Mouse (Mus musculus) midbrain, embryonic 15.5 days (tissue): ENCODE data around the gene Sart1. TPM values are rescaled to one million over a fixed set of nuclear protein-coding genes. Genes with fewer than 3 reads are reported as not detected.
A peak's percentile ranks its signal among the peaks of the same experiment; 100 is the strongest.

Experiments
- ATAC-seq: fragments of 200-750 bp; cut with Nextera tagmentation; replicated peaks from 2 replicates; pipeline ENCODE4 v1.8.0; 2017; ENCODE audit warnings: moderate TSS enrichment
- H3K27ac ChIP-seq: fragments of 300-500 bp; sonication (generic); 2 replicates; pipeline ENCODE4 v1.5.1; 2015; ENCODE audit warnings: mild to moderate bottlenecking, inconsistent platforms
- H3K27me3 ChIP-seq: fragments of 300-500 bp; sonication (generic); replicated peaks from 2 replicates; pipeline ENCODE4 v1.6.1; 2015; ENCODE audit warnings: inconsistent platforms
- H3K36me3 ChIP-seq: fragments of 300-500 bp; sonication (generic); replicated peaks from 2 replicates; pipeline ENCODE4 v1.6.1; 2015; ENCODE audit warnings: inconsistent platforms
- H3K4me1 ChIP-seq: fragments of 300-500 bp; sonication (generic); 2 replicates; pipeline ENCODE4 v1.6.1; 2015; ENCODE audit warnings: inconsistent platforms
- H3K4me2 ChIP-seq: fragments of 300-500 bp; sonication (generic); 2 replicates; pipeline ENCODE4 v1.6.1; 2015; ENCODE audit warnings: inconsistent platforms, mild to moderate bottlenecking, moderate library complexity
- H3K4me3 ChIP-seq: fragments of 300-500 bp; sonication (generic); 2 replicates; pipeline ENCODE4 v1.5.1; 2015; ENCODE audit warnings: mild to moderate bottlenecking, inconsistent platforms
- H3K9ac ChIP-seq: fragments of 300-500 bp; sonication (generic); 2 replicates; pipeline ENCODE4 v1.6.1; 2015; ENCODE audit warnings: mild to moderate bottlenecking, inconsistent platforms
- H3K9me3 ChIP-seq: fragments of 300-500 bp; sonication (generic); 2 replicates; pipeline ENCODE4 v1.6.1; 2016; ENCODE audit warnings: inconsistent platforms
- WGBS: fragments of 180-500 bp; shearing (Covaris S2); methylation state at CpG from one replicate; pipeline ENCODE4 v1.1.7; 2015; ENCODE audit warnings: mixed read lengths; 5-methylcytosine and 5-hydroxymethylcytosine counted together
- polyA plus RNA-seq: library from polyadenylated mRNA; unstranded; fragments of >200 nt; fragmentation: Nextera tagmentation; extraction: Ambion mirVana; gene quantifications from 2 replicates; pipeline ENCODE4 v1.2.1, GENCODE M21; 2015

Sart1 gene
- polyA plus RNA-seq, 1 experiment from 2014 or later = 77.3 TPM

GRCm38 (mm10) chr19:5390416-5390815 is 1.9 kb upstream of the Sart1 start:
- H3K27ac ChIP-seq = no peak overlapping the region
- H3K4me2 ChIP-seq = no peak overlapping the region; the same call in 1 of the 2 replicates
- H3K9ac ChIP-seq = no peak overlapping the region
- peaks cover 34% of the 10 kb centered on the region for H3K4me1 ChIP-seq
- peaks cover 3% of the 10 kb centered on the region; the same call in 1 of the 2 replicates for H3K36me3 ChIP-seq
- no peaks in the 10 kb centered on the region for H3K9me3 ChIP-seq
- 90% methylated on average over 8 of the region's 8 CpGs for WGBS
- H3K4me3 ChIP-seq = no peak overlapping the region
- H3K27me3 ChIP-seq = no peaks in the 10 kb centered on the region
- no peak for ATAC-seq

- Histone ChIP-seq H3K27ac (no peak overlapping the region), H3K36me3 (peaks cover 8% of the 10 kb centered on the region; the same call in 1 of the 2 replicates), H3K4me3 (peak overlapping the region; percentile 99), H3K27me3 (no peaks in the 10 kb centered on the region), H3K9ac (no peak overlapping the region), H3K4me2 (peak overlapping the region; percentile 93), H3K4me1 (peaks cover 34% of the 10 kb centered on the region), H3K9me3 (no peaks in the 10 kb centered on the region)
- no peak for ATAC-seq
- 62% methylated on average over 12 of the region's 12 CpGs for WGBS
These were observed 1.1 kb upstream of the Sart1 start for GRCm38 (mm10) chr19:5389647-5390046.

GRCm38 (mm10) chr19:5388011-5388441 is 477 bp downstream of the Sart1 start:
- Histone ChIP-seq H3K9ac (peak overlapping the region; percentile 97), H3K4me3 (peak overlapping the region; percentile 99), H3K9me3 (no peaks in the 10 kb centered on the region), H3K4me1 (peaks cover 34% of the 10 kb centered on the region), H3K27ac (peak overlapping the region; percentile 87), H3K27me3 (no peaks in the 10 kb centered on the region), H3K36me3 (peaks cover 23% of the 10 kb centered on the region), H3K4me2 (peak overlapping the region; percentile 93)
- peak; percentile 56 for ATAC-seq
- under 1% methylated on average over 43 of the region's 43 CpGs for WGBS

GRCm38 (mm10) chr19:5384715-5385114 is 3.8 kb downstream of the Sart1 start:
- Histone ChIP-seq H3K4me1 (peaks cover 25% of the 10 kb centered on the region), H3K9ac (no peak overlapping the region), H3K36me3 (peaks cover 53% of the 10 kb centered on the region), H3K9me3 (no peaks in the 10 kb centered on the region), H3K27me3 (no peaks in the 10 kb centered on the region), H3K27ac (no peak overlapping the region), H3K4me2 (no peak overlapping the region), H3K4me3 (no peak overlapping the region)
- ATAC-seq = no peak
- 96% methylated on average over 8 of the region's 8 CpGs for WGBS

GRCm38 (mm10) chr19:5383326-5383725 is 5.2 kb downstream of the Sart1 start:
- Histone ChIP-seq H3K9ac (no peak overlapping the region), H3K27me3 (no peaks in the 10 kb centered on the region), H3K36me3 (peaks cover 66% of the 10 kb centered on the region), H3K4me1 (peaks cover 18% of the 10 kb centered on the region), H3K4me2 (no peak overlapping the region), H3K27ac (no peak overlapping the region), H3K4me3 (no peak overlapping the region), H3K9me3 (no peaks in the 10 kb centered on the region)
- 95% methylated on average over 12 of the region's 12 CpGs for WGBS
- no peak for ATAC-seq

GRCm38 (mm10) chr19:5377446-5377845 is 11.1 kb downstream of the Sart1 start:
- peaks cover 58% of the 10 kb centered on the region for H3K36me3 ChIP-seq
- ATAC-seq = no peak

GRCm38 (mm10) chr19:5374748-5375147 is 13.8 kb downstream of the Sart1 start:
- WGBS = 84% methylated on average over 4 of the region's 4 CpGs

More at GRCm38 (mm10) chr19:5377446-5377845, 11.1 kb downstream of the Sart1 start:
- no peaks in the 10 kb centered on the region for H3K4me1 ChIP-seq
- WGBS = 95% methylated on average over 1 of the region's 1 CpGs
- no peak overlapping the region for H3K4me2 ChIP-seq
- no peaks in the 10 kb centered on the region for H3K27me3 ChIP-seq
- H3K9me3 ChIP-seq = no peaks in the 10 kb centered on the region
- H3K9ac ChIP-seq = no peak overlapping the region
- no peak overlapping the region for H3K27ac ChIP-seq
- no peak overlapping the region for H3K4me3 ChIP-seq

GRCm38 (mm10) chr19:5374177-5374576 is 14.3 kb downstream of the Sart1 start:
- H3K4me3 ChIP-seq = no peak overlapping the region
- ATAC-seq = no peak
- WGBS = 82% methylated on average over 4 of the region's 4 CpGs

More at GRCm38 (mm10) chr19:5374748-5375147, 13.8 kb downstream of the Sart1 start:
- Histone ChIP-seq H3K36me3 (peaks cover 53% of the 10 kb centered on the region), H3K4me1 (no peaks in the 10 kb centered on the region), H3K9ac (no peak overlapping the region), H3K27me3 (no peaks in the 10 kb centered on the region), H3K4me3 (no peak overlapping the region), H3K9me3 (no peaks in the 10 kb centered on the region), H3K4me2 (no peak overlapping the region), H3K27ac (no peak overlapping the region)
- ATAC-seq = no peak

GRCm38 (mm10) chr19:5372724-5373123 is 15.8 kb downstream of the Sart1 start:
- WGBS = 93% methylated on average over 7 of the region's 7 CpGs
- no peak overlapping the region for H3K4me2 ChIP-seq
- ATAC-seq = no peak

More at GRCm38 (mm10) chr19:5374177-5374576, 14.3 kb downstream of the Sart1 start:
- H3K36me3 ChIP-seq = peaks cover 53% of the 10 kb centered on the region
- H3K9ac ChIP-seq = no peak overlapping the region
- H3K4me1 ChIP-seq = no peaks in the 10 kb centered on the region
- no peaks in the 10 kb centered on the region for H3K9me3 ChIP-seq
- H3K27me3 ChIP-seq = no peaks in the 10 kb centered on the region
- no peak overlapping the region for H3K27ac ChIP-seq
- H3K4me2 ChIP-seq = no peak overlapping the region

GRCm38 (mm10) chr19:5370932-5371331 is 17.6 kb downstream of the Sart1 start:
- H3K4me1 ChIP-seq = peaks cover 15% of the 10 kb centered on the region
- H3K27me3 ChIP-seq = no peaks in the 10 kb centered on the region
- no peak overlapping the region for H3K4me2 ChIP-seq
- no peak overlapping the region for H3K27ac ChIP-seq
- H3K9me3 ChIP-seq = no peaks in the 10 kb centered on the region
- 82% methylated on average over 3 of the region's 3 CpGs for WGBS
- H3K9ac ChIP-seq = no peak overlapping the region
- no peak for ATAC-seq
- H3K4me3 ChIP-seq = no peak overlapping the region
- peaks cover 43% of the 10 kb centered on the region for H3K36me3 ChIP-seq

More at GRCm38 (mm10) chr19:5372724-5373123, 15.8 kb downstream of the Sart1 start:
- peaks cover 50% of the 10 kb centered on the region for H3K36me3 ChIP-seq
- H3K27me3 ChIP-seq = no peaks in the 10 kb centered on the region
- H3K9me3 ChIP-seq = no peaks in the 10 kb centered on the region
- peaks cover 9% of the 10 kb centered on the region for H3K4me1 ChIP-seq
- no peak overlapping the region for H3K4me3 ChIP-seq
- H3K9ac ChIP-seq = no peak overlapping the region
- H3K27ac ChIP-seq = no peak overlapping the region

GRCm38 (mm10) chr19:5367455-5367854 is 21.0 kb downstream of the Sart1 start:
- Histone ChIP-seq H3K27me3 (no peaks in the 10 kb centered on the region), H3K4me2 (peak overlapping the region; percentile 90), H3K9ac (peak overlapping the region; percentile 64), H3K9me3 (no peaks in the 10 kb centered on the region), H3K4me1 (peaks cover 26% of the 10 kb centered on the region), H3K36me3 (peaks cover 41% of the 10 kb centered on the region), H3K4me3 (peak overlapping the region; percentile 87), H3K27ac (peak overlapping the region; percentile 93; the same call in 1 of the 2 replicates)
- 10% methylated on average over 11 of the region's 11 CpGs for WGBS
- ATAC-seq = no peak

GRCm38 (mm10) chr19:5367053-5367359 is 21.5 kb downstream of the Sart1 start, which contains the start of gene Banf1:
TSS of gene Banf1 (minus strand) at chr19:5367168.
- peaks cover 26% of the 10 kb centered on the region for H3K4me1 ChIP-seq
- WGBS = under 1% methylated on average over 33 of the region's 33 CpGs
- H3K27ac ChIP-seq = peak within 1 kb of the TSS; percentile 93
- peak within 1 kb of the TSS; percentile 87 for H3K4me3 ChIP-seq
- ATAC-seq = peak; percentile 25
- H3K36me3 ChIP-seq = peaks cover 37% of the 10 kb centered on the region
- H3K9ac ChIP-seq = peak within 1 kb of the TSS; percentile 64
- H3K4me2 ChIP-seq = peak within 1 kb of the TSS; percentile 90
- H3K27me3 ChIP-seq = no peaks in the 10 kb centered on the region
- no peaks in the 10 kb centered on the region for H3K9me3 ChIP-seq
